8 mouse cellular contexts compared by ENCODE assay signal in genomic region chr2:37516030-37516710, GRCm38 (mm10). TPM values are rescaled to one million over a fixed set of nuclear protein-coding genes. Genes with fewer than 3 reads are reported as not detected.
A peak's percentile ranks its signal among the peaks of the same experiment; 100 is the strongest.
DNase-seq lines count a peak whose midpoint lies in the region; ATAC-seq lines count a peak whose summit lies in the region.

Gpr21 (plus strand) TSS chr2:37516332.

- H3K4me2 ChIP-seq in heart, embryonic 13.5 days = peak within 1 kb of the TSS; percentile 58

- peaks cover 25% of the 10 kb centered on the region for H3K4me1 ChIP-seq in heart, embryonic 13.5 days

- WGBS in heart, embryonic 13.5 days = 28% methylated on average over 11 of the region's 11 CpGs

- H3K4me3 ChIP-seq in heart, embryonic 13.5 days = peak within 1 kb of the TSS; percentile 36

- H3K27me3 ChIP-seq in heart, embryonic 13.5 days (replicated peaks) = no peaks in the 10 kb centered on the region

- peak within 1 kb of the TSS; percentile 59; the same call in 1 of the 2 replicates for H3K9ac ChIP-seq in heart, embryonic 13.5 days

- intact Hi-C loops in gastrocnemius, postnatal 14 days (cut with DNase I; ENCODE audit: low total_unique reads) = no loop called here

- no peaks in the 10 kb centered on the region for H3K9me3 ChIP-seq in heart, embryonic 13.5 days

- peak within 1 kb of the TSS; percentile 42 for H3K27ac ChIP-seq in heart, embryonic 13.5 days (replicated peaks)

- no peak for ATAC-seq in heart, embryonic 13.5 days (ENCODE audit: extremely low read depth, insufficient number of reproducible peaks, low FRiP score, low TSS enrichment)

- DNase-seq in heart, adult 11 months = no peak
- DNase-seq in brain, adult 2 months (ENCODE audit: low read depth, low spot score) = peak; percentile 46
- DNase-seq in forelimb bud, embryonic 11.5 days (ENCODE audit: low read depth, low spot score) = peak; percentile 3
- peak; percentile 10 for DNase-seq in lung, postnatal 14 days
- no peak for DNase-seq in thymus, postnatal 25 days
- DNase-seq in gastrocnemius, postnatal 14 days = no peak
- DNase-seq in T-cell, adult 2 months (ENCODE audit: low spot score) = no peak

- peaks cover 35% of the 10 kb centered on the region for H3K36me3 ChIP-seq in heart, embryonic 13.5 days

RNA-seq across cellular contexts. Expression of gene Gpr21, which starts in this region (rescaled TPM):
- 0.64 and 0.78 TPM in 2 replicates for polyA plus RNA-seq in heart, embryonic 13.5 days (2015; fragmentation: Nextera tagmentation; extraction: Ambion mirVana)
- 1 to 10 TPM in 1 of 2 experiments, under 1 TPM in 1; 0.68 to 1.8 TPM for total RNA-seq in gastrocnemius, postnatal 14 days (2021)

Comparison
In these comparisons a context has a peak if more than half of its experiments do, and no peak if none do; other contexts are left out.
1. DNase-seq: peak in brain, adult 2 months (single experiment), forelimb bud, embryonic 11.5 days (single experiment) and lung, postnatal 14 days (single experiment); none in heart, adult 11 months (single experiment), thymus, postnatal 25 days (single experiment), gastrocnemius, postnatal 14 days (single experiment) and T-cell, adult 2 months (single experiment).